Mouse (Mus musculus) spleen, postnatal 14 days (tissue): ENCODE data around the gene Olfr1230.

Source experiments
- DNase-seq, 2 experiments: peaks; one replicate each; pipeline ENCODE4 v3.0.0; 2021 to 2022; ENCODE audit warnings: low spot score in 2 of 2

Gene Olfr1230

DNA sequence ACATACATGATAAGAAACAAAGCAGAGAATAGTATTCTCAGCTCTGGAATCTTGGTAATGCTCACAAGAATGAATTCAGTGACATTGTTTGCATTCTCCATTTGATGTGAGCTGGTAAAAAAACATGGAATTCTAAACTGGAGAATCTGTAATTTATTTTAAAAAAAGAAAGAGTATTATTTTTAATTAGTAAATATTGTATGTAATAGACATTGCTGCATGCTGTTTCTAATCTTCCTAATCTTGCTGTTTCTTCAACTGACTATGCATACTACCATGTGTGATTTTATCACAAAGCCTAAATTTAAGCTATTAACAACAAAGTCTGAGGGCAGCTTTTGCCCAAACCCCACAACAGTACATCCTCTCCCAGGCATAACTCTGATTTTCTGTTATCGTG lies at the start of gene Olfr1230:
Gene Olfr1230, minus strand, starts transcription at position 101 of the 400 bp plus-strand sequence.
- DNase-seq = no peak

DNA sequence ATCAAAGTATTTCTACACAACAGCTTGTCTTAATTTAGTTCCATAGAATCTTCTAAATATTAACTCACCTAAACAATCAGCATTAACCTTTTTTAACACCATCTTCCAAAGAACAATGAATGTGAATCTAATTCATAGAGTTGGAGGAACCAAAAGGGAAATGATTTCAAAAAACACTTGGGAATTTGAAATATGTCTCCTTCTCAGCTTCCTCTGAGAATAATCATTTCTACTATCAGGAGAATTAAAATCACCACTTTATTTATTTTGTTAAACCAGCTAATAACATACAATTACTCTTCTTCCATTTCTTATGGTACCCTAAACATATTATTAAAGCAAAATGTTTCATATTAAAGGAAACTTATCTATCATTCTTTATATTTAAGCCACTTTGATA lies 45.2 kb upstream of the Olfr1230 start, which contains the start of gene Olfr1233:
Gene Olfr1233, minus strand, starts transcription at position 101 of the 400 bp plus-strand sequence.
- DNase-seq = no peak

DNA sequence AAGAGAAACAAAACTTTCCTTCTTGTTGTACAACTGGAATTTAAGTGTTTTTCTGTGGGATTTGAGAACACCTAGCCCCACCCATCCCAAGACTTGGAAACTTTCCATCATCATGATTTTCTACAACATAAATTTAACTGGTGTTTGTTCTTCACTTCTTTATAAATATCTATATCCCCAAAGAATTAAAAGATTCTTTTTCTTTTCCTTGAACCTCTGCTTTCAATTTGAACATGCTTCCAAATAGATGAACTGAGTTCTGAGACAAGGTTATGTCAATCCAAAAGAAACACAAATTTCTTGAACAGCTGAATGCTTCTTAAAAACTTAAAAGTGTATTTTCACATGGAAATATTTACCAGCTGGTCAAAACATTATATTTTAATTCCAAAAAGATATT lies 32.5 kb upstream of the Olfr1230 start, which contains the start of gene Olfr1232:
Gene Olfr1232, minus strand, starts transcription at position 101 of the 400 bp plus-strand sequence.
- DNase-seq = no peak

DNA sequence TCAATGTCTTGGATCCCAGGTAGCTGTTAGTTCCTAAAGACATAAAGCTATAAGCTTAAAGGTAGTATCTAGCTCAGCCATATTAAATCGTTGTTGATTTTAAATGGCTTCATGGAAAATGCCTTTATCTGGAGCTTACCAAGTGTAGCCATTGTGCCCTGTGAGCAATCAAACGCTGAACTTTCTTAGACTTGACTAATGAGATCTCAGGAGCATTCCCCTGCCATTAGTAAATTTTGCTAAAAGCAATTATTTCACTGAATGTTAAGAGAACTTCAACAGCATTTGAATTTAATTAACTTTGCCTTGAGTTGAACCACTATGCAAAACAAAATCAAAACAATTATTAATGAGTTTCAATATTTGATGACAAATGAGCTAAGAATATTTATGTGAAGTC lies 9.9 kb upstream of the Olfr1230 start, which contains the start of gene Olfr1231:
Gene Olfr1231, minus strand, starts transcription at position 101 of the 400 bp plus-strand sequence.
- DNase-seq = no peak

DNA sequence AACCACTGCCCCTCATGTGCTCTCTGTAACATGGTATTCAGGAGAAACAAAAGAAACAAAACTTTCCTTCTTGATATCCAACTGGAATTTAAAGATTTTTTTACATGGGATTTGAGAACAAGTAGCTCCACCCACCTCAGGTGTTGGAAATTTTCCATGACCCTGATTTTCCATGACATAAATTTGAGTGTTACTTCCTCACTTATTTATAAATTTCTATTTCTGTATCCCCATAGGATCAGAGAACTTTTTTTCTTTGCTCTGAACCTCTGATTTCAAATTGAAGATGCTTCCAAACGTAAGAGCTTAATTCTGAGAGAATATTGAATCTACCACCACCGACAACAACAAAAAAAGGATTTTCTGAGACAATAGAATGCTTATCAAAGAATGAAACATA lies 9.2 kb downstream of the Olfr1230 start, which contains the start of gene Olfr1229:
Gene Olfr1229, minus strand, starts transcription at position 101 of the 400 bp plus-strand sequence.
- DNase-seq = no peak

DNA sequence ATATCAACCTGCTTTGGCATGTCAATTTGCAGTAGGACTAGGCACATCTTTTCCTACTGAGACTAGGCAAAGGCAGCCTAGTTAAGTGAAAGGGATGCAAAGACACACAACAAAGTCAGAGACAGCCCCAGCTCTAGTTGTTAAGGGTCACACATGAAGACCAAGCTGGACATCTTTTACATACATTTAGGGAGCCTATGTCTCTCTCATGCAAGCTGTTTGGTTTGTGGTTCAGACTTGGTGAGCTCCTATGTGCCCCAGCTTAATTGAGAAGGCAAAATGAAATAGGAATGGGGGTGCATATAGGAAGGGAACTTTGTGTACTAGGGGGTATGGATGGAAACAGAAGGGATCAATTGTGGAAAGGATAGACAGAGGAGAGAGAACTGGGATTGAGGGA lies 43.1 kb downstream of the Olfr1230 start, which contains the start of gene Olfr1228:
Gene Olfr1228, minus strand, starts transcription at position 101 of the 400 bp plus-strand sequence.
- DNase-seq = no peak
